Mouse (Mus musculus) heart, embryonic 11.5 days (tissue): ENCODE results near the gene Cst6. TPM values are rescaled to one million over a fixed set of nuclear protein-coding genes. Genes with fewer than 3 reads are reported as not detected.

Experiments
- polyA plus RNA-seq: library from polyadenylated mRNA; unstranded; fragments of >200 nt; fragmentation: Nextera tagmentation; extraction: Ambion mirVana; gene quantifications from 2 replicates; pipeline ENCODE4 v1.2.1, GENCODE M21; 2014

The Cst6 gene
- polyA plus RNA-seq, 1 experiment from 2014 or later, result 0.60 TPM

Other genes with a start within 250 kb of the Cst6 start
- 211 and 225 TPM in 2 replicates for gene Rab1b, start 242.5 kb downstream of the Cst6 start, polyA plus RNA-seq
- 19.8 and 24.3 TPM in 2 replicates for gene Klc2, start 231.0 kb downstream of the Cst6 start, polyA plus RNA-seq
- gene Pacs1, start 76.5 kb downstream of the Cst6 start, polyA plus RNA-seq, result 21.4 and 22.8 TPM in 2 replicates
- 224 and 239 TPM in 2 replicates for gene Sf3b2, start 54.1 kb downstream of the Cst6 start, polyA plus RNA-seq
- gene Gal3st3, start 51.2 kb downstream of the Cst6 start, polyA plus RNA-seq, result 3.8 and 4.8 TPM in 2 replicates
- gene Catsper1, start 13.8 kb downstream of the Cst6 start, polyA plus RNA-seq, result not detected in 2 replicates
- 45.3 and 49.4 TPM in 2 replicates for gene Eif1ad, start 17.2 kb upstream of the Cst6 start, polyA plus RNA-seq
- 443 and 453 TPM in 2 replicates for gene Banf1, start 17.6 kb upstream of the Cst6 start, polyA plus RNA-seq
- gene Sart1, start 39.1 kb upstream of the Cst6 start, polyA plus RNA-seq, result 39.0 and 44.5 TPM in 2 replicates
- 0.87 and 1.7 TPM in 2 replicates for gene Tsga10ip, start 53.0 kb upstream of the Cst6 start, polyA plus RNA-seq
- 138 and 150 TPM in 2 replicates for gene Drap1, start 75.4 kb upstream of the Cst6 start, polyA plus RNA-seq
- gene AI837181, start 75.6 kb upstream of the Cst6 start, polyA plus RNA-seq, result 23.8 and 27.4 TPM in 2 replicates
- gene Fosl1, start 98.0 kb upstream of the Cst6 start, polyA plus RNA-seq, result not detected in 2 replicates
- 8.1 and 10.0 TPM in 2 replicates for gene Ccdc85b, start 108.3 kb upstream of the Cst6 start, polyA plus RNA-seq
- 73.6 and 79.8 TPM in 2 replicates for gene Fibp, start 111.0 kb upstream of the Cst6 start, polyA plus RNA-seq
- 0.84 and 0.86 TPM in 2 replicates for gene Ctsw, start 118.9 kb upstream of the Cst6 start, polyA plus RNA-seq
- gene Efemp2, start 124.4 kb upstream of the Cst6 start, polyA plus RNA-seq, result 72.2 and 72.5 TPM in 2 replicates
- 32.2 and 40.0 TPM in 2 replicates for gene Mus81, start 138.8 kb upstream of the Cst6 start, polyA plus RNA-seq
- gene Cfl1, start 140.9 kb upstream of the Cst6 start, polyA plus RNA-seq, result 2,455 and 2,528 TPM in 2 replicates
- not detected in 2 replicates for gene 1700020D05Rik, start 154.2 kb upstream of the Cst6 start, polyA plus RNA-seq
- gene Snx32, start 161.0 kb upstream of the Cst6 start, polyA plus RNA-seq, result 14.0 and 16.7 TPM in 2 replicates
- 0.29 TPM in 1 of 2 replicates, not detected in the other for gene Ovol1, start 211.1 kb upstream of the Cst6 start, polyA plus RNA-seq
- gene Ap5b1, start 218.5 kb upstream of the Cst6 start, polyA plus RNA-seq, result 1.8 and 2.3 TPM in 2 replicates